Mouse (Mus musculus) MN1 (cell line): ENCODE measurements around the gene Cuzd1.

ENCODE experiments used
- DNase-seq: peaks from one replicate; pipeline ENCODE4 v3.0.0-alpha.2; 2016; ENCODE audit warnings: low spot score

Cuzd1 gene

DNA sequence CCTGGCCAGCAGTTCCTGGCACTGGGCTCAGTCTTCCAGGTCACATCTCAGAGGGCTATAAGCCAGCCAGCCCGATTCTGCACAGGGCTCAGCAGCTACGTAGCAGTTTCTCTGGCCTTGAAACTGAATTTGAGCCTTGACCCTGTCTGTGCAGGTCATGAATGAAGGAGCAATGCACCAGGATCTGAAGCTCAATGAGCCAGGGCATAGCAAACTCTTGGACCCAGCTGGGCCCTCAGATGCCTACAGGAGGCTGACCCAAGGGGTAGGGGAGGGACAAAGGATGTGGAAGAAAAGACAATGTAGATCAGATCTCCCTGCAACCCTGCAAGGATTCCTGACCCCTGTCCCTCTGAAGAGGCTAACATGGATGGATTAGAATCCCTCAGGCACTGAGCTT lies at the start of gene Cuzd1:
Cuzd1 (minus strand) TSS at position 101 of the 400 bp plus-strand sequence.
- DNase-seq, result no peak

GRCm38 (mm10) chr7:131371470-131371860 lies 49.4 kb upstream of the Cuzd1 start:
- DNase-seq, result peak; percentile 17

GRCm38 (mm10) chr7:131370648-131371469 lies 48.8 kb upstream of the Cuzd1 start, which contains the start of gene Pstk:
TSS of gene Pstk (plus strand) at chr7:131371141.
- peak; percentile 92 for DNase-seq

- DNase-seq, result no peak
Observed at GRCm38 (mm10) chr7:131364131-131364530, 42.0 kb upstream of the Cuzd1 start.

DNA sequence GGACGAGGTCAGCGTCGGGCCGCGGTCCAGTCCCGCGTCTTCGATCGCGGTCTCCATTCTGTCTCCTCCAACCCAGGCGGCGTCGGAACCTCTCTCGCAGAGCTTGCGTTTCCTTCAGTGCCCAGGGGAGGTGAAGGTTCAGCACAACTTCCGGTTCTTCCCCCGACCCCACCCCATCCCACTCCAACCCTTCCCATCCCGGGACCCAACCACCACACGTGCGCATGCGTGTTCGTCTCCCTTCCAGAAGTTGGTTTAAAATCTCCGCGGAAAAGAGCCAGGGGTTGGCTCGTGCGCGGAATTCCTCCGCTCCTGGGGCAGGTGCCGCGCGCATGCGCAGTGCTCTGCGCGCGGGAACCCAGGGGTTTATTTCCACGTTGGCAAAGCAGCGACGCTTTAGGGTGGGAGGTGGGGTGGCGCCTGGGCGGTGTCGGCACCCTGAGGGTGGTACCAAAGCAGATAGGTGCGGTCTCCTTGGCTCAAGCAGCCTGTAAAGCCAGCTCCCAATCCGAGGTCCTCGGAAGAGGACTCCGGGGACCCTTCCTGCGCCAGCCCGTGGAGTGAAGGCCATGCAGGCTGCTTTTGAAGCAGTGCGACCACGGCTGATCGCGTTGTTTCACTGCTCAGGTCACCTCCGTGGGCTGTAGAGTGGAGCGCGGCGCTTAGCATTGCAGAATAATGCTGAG lies 40.7 kb upstream of the Cuzd1 start, which contains the start of gene 2310057M21Rik:
2310057M21Rik (minus strand) TSS at position 145 of the 686 bp plus-strand sequence.
- peak; percentile 98 for DNase-seq

DNA sequence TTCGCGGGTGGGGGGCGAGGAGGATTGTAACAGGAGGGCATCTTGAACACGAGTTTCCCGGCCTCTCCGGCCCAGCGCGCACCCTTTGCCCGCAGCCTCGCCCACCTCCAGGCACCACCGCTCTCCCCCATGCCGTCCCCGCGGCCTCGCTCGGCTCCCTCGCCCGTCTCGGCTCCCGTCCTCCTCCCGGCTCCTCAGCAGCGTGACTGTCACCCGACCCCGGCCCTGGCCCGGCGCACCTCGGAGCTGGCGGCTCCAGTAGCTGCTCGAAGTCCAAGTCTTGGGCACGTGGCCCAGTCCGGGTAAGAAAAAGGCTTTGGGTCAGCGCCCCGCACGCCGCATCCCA lies 40.1 kb upstream of the Cuzd1 start:
- DNase-seq, result no peak

GRCm38 (mm10) chr7:131356105-131356504 lies 34.0 kb upstream of the Cuzd1 start:
- no peak for DNase-seq

DNA sequence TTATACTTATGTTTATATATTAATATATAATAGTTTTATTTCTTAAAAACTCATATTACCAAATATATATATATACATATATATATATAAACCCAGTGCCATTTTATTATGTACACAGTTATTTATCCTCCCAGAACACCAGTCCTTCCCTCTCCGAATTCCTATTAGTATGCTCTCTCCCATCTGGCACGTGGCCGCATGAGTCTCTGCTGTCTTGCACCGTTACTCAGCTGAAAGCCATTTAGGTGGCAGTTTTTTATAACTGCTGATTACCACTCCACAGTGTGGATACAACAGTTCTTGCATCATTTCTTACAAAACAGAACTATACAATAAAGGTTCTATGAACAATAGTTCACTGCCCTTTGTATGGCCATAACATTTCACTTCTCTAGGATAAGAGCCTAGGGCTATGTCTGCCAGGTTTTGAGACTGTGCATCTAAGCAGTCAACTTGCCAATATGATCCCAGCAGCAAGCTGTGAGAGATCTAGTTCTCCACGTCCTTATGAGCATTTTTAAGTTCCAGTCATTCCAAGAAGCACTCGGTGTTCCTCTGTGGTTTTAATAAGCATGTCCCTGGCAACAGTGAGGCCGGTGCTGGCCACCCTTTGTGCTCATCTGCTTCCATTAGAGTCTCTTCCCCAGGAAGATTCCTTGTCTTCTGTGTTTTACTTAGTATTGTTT lies 23.9 kb upstream of the Cuzd1 start:
- no peak for DNase-seq

- DNase-seq, result no peak
Observed at GRCm38 (mm10) chr7:131337502-131338068, 15.5 kb upstream of the Cuzd1 start.

DNA sequence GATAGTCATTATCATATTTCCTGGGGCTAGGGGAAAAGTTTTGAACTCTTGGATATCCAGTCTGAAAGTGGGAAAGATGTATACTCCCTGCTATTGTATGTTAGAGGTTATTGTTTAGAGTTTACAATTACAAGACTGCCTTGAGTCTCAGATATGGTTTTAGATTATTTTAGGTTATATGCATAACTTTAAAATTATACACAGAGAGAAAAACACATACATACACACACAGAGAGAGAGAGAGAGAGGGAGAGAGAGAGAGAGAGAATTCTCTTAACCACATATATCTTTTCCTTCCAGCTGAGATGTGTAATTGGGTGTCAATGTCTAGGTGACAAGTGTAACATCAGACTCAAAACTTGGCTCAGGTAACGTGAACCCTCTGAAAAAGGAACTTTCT lies 11.5 kb upstream of the Cuzd1 start, which contains the start of gene Fam24a:
Fam24a (plus strand) TSS at position 301 of the 400 bp plus-strand sequence.
- DNase-seq, result no peak

GRCm38 (mm10) chr7:131331688-131332087 lies 9.6 kb upstream of the Cuzd1 start:
- no peak for DNase-seq

GRCm38 (mm10) chr7:131329416-131329815 lies 7.3 kb upstream of the Cuzd1 start, which contains the start of gene Fam24b:
TSS of gene Fam24b (minus strand) at chr7:131329516.
- DNase-seq, result no peak

DNA sequence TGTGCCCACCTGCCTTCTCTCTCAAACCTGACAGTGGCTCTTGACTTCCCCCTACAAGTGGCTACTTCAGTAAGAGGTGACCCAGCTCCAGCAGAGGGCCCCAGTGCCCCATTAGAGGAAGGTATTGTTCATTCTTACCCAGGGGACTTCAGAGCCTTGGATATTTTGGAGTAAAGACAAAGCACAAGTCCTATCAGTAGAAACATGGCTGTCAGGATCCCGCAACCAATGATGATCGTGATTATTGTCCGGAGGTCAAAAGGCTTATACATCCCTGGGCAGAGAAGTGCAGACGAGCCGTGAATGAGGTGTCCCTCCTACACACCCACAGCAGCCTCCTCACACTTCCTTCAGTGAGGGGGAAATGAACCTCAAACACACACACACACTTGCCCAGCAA lies 5.0 kb upstream of the Cuzd1 start:
- no peak for DNase-seq

GRCm38 (mm10) chr7:131318340-131318739 lies 3.8 kb downstream of the Cuzd1 start:
- no peak for DNase-seq

- DNase-seq, result no peak
Observed at GRCm38 (mm10) chr7:131317587-131317986, 4.5 kb downstream of the Cuzd1 start.

DNA sequence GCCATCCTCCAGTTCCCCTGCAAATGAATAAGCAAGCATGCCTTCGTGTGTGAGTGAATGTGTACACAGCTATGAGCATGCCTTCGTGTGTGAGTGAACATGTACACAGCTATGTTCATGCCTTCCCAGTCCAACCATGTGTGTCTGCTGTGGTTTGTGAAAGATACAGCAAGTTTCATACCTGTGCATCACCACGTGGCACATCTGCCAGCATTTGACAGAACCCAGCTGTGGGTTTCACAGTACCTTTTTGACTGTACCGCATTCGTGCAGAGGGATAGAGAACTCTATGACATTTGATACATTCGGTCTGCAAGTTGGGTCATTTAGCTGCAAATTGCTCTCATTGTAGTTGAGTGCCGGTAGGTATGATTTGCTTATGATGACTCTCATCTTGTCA lies 7.6 kb downstream of the Cuzd1 start:
- no peak for DNase-seq

DNA sequence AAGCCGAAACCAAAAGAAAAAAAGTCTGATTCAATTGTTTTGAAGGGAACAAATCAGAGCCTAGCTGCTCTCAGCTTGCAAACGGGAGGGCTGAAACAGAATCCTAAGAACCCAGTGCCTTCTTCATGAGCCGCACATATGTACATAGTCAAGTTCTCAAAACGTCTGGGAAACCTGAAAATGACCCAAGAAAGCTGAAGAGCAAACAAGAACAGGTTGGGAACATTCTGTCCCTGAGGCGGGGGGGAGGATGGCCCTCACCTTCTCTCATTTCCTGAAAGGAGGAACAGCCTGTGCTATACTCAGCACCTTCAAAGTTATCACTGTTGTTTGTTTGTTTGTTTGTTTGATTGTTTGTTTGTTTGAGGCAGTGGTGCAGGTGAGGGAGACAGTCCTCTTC lies 15.4 kb downstream of the Cuzd1 start:
- no peak for DNase-seq

DNA sequence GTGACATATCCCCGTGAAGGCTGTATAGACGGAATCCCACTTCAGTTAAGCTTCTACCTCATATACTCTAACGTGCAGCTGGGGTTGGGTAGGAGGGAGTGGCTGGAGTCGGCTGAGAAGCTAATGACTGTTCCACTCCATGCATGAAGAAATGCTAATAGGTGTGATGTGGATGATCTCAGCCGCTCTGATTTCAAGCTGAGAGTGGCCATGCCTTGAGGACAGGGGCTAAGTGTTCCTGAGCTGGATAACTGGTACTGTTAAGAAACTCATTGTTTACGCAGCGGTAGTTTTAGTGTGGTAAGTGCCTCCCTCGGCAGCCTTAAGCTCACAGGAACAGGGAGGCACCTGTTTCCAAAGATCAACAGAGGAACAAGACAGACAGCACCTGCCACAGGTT lies 18.8 kb downstream of the Cuzd1 start:
- DNase-seq, result no peak

DNA sequence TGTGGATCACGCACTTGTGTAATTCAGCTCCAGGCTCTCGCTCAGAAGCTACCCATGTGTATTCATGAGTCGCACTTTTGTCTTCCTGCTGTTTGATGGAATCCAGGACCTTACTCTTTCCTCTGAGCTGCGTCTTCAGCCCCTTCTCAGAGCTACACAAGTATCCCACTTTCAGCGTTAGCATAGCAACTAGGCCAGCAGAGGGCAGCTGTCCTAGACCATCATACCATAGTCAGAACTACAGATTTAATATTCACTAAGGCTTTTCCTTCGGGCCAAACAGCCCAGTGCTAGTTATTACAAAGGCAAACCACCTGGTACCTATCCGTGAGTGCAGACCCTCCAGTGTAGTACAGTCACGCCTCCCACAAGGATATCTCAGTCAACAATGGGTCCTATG lies 24.9 kb downstream of the Cuzd1 start:
- DNase-seq, result no peak

GRCm38 (mm10) chr7:131265851-131266250 lies 56.2 kb downstream of the Cuzd1 start:
- no peak for DNase-seq

DNA sequence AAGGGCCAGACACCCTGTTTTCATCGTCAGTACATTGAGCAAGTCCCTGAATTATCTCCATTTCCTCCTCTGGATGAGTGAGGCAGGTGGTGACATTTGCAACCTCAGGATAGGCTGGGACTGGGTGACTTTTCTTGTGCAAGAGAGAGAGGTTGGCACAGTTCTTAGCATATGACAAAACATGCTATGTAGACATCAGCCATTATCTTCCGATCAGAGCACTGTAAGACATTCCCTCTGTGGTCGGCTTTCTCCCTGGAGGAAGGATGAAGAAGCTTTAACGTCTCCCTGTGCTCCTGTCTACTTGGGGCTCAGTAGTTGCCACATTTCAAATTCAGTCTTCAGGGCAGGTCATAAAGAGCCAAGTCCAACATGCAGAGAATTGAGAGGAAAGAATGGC lies 57.8 kb downstream of the Cuzd1 start:
- DNase-seq, result no peak

DNA sequence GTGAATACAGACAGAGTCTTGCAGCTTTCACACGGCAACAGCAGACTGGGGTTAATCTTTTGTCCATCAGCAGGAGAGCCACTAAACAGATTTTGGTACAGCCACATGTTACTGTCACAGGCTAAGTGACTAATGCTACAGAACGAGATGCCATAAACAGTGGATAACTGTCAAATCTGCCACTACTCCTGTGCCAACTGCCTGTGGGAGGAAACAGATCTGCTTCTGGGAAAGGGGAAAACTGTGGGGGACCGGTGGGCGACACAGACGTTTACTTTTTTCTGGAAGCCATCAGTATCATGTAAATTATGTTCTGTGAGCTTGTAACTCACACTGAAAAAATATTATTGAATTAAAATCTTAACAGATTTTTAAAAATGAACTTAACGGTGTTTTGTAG lies 61.1 kb downstream of the Cuzd1 start:
- no peak for DNase-seq
